Mouse (Mus musculus) brain, embryonic 14.5 days (tissue): ENCODE data around the gene Sfmbt1. TPM values are rescaled to one million over a fixed set of nuclear protein-coding genes. Genes with fewer than 3 reads are reported as not detected.
A peak's percentile ranks its signal among the peaks of the same experiment; 100 is the strongest.
"Not testable (repeated sequence)": the region's sequence is repeated elsewhere in the genome, so short reads cannot be mapped to it uniquely, and the experiment has no call there.

ENCODE experiments used
- DNase-seq: peaks from one replicate; pipeline ENCODE4 v3.0.0-alpha.2; 2011; ENCODE audit warnings: low read depth
- CTCF ChIP-seq: fragments of 200-500 bp; IDR thresholded peaks from 2 replicates; pipeline ENCODE4 v1.5.1; 2012; ENCODE audit warnings: inconsistent platforms, mild to moderate bottlenecking, moderate library complexity, borderline replicate concordance; ENCODE audit not compliant: insufficient read depth, insufficient read length; ENCODE audit errors: extremely low read depth
- POLR2A ChIP-seq: fragments of 200-500 bp; IDR thresholded peaks from 2 replicates; pipeline ENCODE4 v1.6.1; 2012; ENCODE audit warnings: mild to moderate bottlenecking, inconsistent platforms, borderline replicate concordance; ENCODE audit not compliant: poor library complexity, insufficient read depth, insufficient read length, severe bottlenecking; ENCODE audit errors: extremely low read depth
- polyA plus RNA-seq: library from polyadenylated mRNA; depleted of rRNA; stranded (reverse); fragments of >200 nt; gene quantifications from 2 replicates; pipeline ENCODE4 v1.2.3, GENCODE M21; 2012

Sfmbt1 gene
- polyA plus RNA-seq, 1 experiment: 10.6 TPM

- peak; percentile 75 for DNase-seq
- TF ChIP-seq POLR2A (no peak), CTCF (no peak)
Measured at GRCm38 (mm10) chr14:30697407-30698052, 17.1 kb upstream of the Sfmbt1 start.

- peak; percentile 53 for DNase-seq
- TF ChIP-seq POLR2A: no peak
- peak; percentile 78 for TF ChIP-seq CTCF
Measured at GRCm38 (mm10) chr14:30699656-30700055, 15.0 kb upstream of the Sfmbt1 start.

DNA sequence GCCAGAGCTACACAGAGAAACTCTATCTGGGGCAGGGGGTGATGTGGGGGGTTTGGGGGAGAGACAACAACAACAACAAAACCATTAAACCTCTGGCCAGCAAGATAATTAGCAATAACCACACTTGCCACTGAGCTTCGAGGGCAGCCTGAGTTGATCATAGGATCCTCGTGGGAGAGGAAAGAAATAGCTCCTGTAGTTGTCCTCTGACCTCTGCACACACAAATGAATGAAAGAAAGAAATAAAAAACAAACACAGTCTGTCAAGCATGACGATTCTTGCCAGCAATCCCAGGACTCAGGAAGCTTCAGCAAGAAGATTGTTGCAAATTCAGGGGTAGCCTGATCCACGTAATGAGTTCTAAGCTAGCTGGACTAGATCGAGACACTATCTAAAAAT, 12.1 kb upstream of the Sfmbt1 start:
- DNase-seq: no peak
- no peak for TF ChIP-seq POLR2A
- TF ChIP-seq CTCF: no peak

GRCm38 (mm10) chr14:30703079-30703478, 11.6 kb upstream of the Sfmbt1 start:
- no peak for TF ChIP-seq CTCF
- TF ChIP-seq POLR2A: no peak

DNA sequence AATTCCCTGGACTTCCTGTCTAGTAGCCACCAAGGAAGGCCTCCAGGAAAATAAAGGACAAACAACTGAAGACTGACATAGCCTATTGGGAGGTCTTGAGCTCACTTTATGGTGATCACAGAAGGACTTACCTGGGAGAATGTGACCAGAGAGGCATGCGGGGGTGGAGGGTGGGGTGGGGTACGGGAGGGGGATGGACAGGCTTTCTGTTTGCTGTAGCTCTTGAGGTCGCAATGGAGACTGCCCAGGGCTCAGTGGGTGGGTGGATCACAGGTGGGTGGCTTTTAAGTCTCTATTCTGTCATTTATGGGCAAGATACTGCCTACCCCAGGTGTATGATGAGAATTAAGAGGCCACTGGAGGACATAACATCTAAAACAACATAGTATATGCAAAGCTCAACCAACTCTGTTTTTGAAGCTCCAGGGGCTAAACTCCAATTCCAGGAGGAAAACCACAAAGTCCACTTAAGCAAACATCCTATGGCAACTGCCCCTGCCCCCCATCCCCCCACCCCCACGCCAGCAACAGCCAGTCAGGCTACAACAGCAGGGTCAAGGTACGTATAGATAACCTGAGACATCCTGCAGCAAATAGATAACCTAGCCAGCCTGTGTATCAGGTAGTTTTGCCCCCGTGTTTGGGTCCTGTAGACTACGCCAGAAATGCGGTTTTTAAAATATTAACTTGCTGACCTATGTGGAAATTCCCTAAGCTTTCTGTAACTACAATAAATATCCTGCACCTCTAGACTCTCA, 10.4 kb upstream of the Sfmbt1 start:
- TF ChIP-seq CTCF (no peak), POLR2A (no peak)
- DNase-seq: no peak

More at GRCm38 (mm10) chr14:30703079-30703478, 11.6 kb upstream of the Sfmbt1 start:
- DNase-seq: no peak

- DNase-seq: no peak
- TF ChIP-seq POLR2A (no peak), CTCF (no peak)
Measured at GRCm38 (mm10) chr14:30711892-30712291, 2.8 kb upstream of the Sfmbt1 start.

GRCm38 (mm10) chr14:30713769-30714168, 880 bp upstream of the Sfmbt1 start:
- TF ChIP-seq CTCF (no peak), POLR2A (no peak)
- no peak for DNase-seq

DNA sequence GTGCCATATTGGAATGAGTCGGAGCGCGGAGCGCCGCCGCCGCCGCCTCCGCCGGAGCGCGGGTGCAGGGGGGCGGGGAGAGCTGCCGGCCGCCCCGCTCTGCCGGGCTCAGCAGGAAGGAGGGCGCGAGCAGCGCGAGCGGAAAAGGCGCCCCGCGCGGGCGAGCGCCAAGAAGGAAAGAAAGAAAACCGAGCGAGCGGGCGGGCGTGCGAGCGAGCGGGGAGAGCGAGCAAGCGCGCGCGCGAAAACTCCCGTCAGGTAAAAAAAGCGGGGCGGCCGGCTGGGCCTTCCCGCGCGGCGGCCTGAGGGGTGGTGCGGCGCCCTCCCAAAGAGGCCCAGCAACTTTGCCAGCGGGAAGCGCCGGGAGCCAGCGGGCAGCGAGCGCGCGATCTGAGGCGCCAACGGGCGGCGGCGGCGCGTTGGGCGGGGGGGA, 985 bp downstream of the Sfmbt1 start:
- DNase-seq: peak; percentile 93
- TF ChIP-seq POLR2A: peak; percentile 80
- no peak for TF ChIP-seq CTCF

DNA sequence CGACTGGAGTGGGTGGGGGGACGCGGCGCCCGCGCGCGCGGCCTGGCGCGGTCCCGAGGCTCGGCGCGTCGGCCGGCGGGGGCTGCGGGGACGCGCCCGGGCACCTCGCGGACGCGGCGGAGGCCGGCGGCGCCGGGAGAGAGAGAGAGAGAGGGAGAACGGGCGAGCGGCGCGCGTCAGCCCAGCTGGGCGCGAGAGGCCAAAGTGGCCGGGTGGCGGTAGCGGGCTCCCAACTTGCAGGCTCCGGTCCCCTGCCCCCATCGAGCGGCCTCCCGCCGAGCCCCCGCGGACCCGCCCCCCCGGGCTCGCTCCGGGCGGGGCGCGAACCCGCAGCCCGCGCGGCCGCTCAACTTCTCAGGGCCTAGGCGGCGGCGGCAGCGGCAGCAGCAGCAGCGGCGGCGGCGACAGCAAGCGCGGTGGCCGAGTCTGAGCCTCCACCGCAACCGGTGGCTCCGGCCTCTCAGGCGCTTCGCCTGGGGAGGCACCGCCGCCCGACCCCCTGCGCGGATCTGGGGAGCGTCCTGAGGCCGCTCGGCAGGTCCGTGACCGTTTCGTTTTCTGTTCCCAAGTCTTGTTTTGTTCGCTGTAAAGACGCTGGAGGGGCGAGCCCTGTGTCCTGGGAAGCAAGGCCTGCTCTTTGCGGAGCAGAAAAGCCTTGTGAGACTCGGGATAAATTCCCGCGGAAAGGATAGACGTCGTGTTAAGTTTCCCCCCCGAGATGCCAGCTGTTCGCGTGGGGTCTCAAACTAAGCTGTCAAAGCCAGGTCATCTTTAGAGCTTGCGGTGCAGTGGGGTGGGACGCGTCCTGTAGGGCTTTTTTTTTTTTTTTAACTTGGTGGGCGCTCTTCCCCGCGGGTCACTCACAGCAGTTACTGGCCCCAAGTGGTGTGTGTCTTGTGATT, 1.7 kb downstream of the Sfmbt1 start:
- TF ChIP-seq POLR2A (peak; percentile 48; the same call in 1 of the 2 replicates), CTCF (no peak)
- peak; percentile 81 for DNase-seq

DNA sequence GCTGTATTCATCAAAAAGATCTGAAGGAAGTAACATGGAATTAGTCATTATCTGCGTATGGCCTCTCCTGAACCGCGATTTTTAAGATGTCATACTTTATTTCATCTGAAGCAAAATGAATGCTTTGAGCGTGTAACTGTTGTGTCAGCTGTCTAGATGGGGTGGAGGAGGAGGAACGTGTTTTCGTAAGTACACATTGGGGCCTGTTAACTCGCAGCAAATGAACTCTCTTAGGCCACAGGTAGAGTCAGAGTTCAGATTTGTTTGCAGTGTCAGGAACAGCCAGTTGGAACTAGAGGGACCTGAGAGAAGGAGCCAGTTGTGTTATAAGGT, 2.3 kb downstream of the Sfmbt1 start:
- TF ChIP-seq POLR2A: no peak
- DNase-seq: peak; percentile 43

DNA sequence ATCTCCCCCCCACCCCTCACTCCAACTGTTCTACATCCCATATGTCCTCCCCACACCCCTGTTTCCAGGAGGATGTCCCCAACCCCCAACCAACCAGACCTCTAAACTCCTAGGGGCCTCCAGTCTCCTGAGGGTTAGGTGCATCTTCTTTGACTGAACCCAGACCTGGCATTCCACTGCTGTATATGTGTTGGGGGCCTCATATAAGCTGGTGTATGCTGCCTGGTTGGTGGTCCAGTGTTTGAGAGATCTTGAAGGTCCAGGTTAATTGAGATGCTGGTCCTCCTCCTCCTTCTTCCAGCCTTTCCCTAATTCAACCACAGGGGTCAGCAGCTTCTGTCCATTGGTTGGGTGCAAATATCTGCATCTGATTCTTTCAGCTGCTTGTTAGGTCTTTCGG, 4.0 kb downstream of the Sfmbt1 start:
- DNase-seq: not testable (repeated sequence)

DNA sequence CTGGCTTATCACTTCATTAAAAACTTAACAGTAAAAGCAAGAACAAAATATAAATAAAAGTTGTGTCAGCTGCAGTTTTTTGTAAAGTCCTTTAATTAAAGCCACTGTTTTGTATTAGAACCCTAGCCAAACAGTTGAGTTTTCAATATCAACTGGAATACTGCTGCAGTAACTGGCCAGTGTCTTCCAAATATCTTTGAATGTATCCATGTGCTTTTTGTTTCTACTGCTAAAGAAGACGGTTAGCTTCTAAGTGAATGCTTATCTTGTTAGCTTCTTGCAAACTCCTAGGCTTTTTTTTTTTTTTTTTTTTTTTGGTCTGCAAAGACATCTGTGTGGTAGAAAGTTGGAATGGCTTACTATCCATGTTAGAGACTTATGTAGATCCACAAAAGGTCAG, 4.9 kb downstream of the Sfmbt1 start:
- no peak for TF ChIP-seq POLR2A
- no peak for TF ChIP-seq CTCF
- no peak for DNase-seq

GRCm38 (mm10) chr14:30721850-30722249, 7.2 kb downstream of the Sfmbt1 start:
- TF ChIP-seq POLR2A: no peak
- no peak for TF ChIP-seq CTCF
- no peak for DNase-seq
